Mouse (Mus musculus) 3134 (cell line): Measurements from ENCODE around the gene Olfr94.
A peak's percentile ranks its signal among the peaks of the same experiment; 100 is the strongest.
"Not testable (repeated sequence)": the region's sequence is repeated elsewhere in the genome, so short reads cannot be mapped to it uniquely, and the experiment has no call there.

Experiments
- DNase-seq: peaks from one replicate; pipeline ENCODE4 v3.0.0-alpha.2; 2011; ENCODE audit warnings: low spot score; ENCODE audit not compliant: insufficient read length; ENCODE audit errors: extremely low read depth

The Olfr94 gene

GRCm38 (mm10) chr17:37200894-37201293 is at the start of gene Olfr94:
Gene Olfr94 (minus strand): TSS chr17:37200994.
- DNase-seq = no peak

- DNase-seq = no peak
These were observed 49.8 kb upstream of the Olfr94 start for GRCm38 (mm10) chr17:37250544-37250943.

GRCm38 (mm10) chr17:37249460-37249859 is 48.7 kb upstream of the Olfr94 start:
- DNase-seq = no peak

GRCm38 (mm10) chr17:37246715-37247114 is 45.9 kb upstream of the Olfr94 start:
- peak; percentile 42 for DNase-seq

- no peak for DNase-seq
These were observed 41.4 kb upstream of the Olfr94 start for GRCm38 (mm10) chr17:37242198-37242597.

- not testable (repeated sequence) for DNase-seq
These were observed 36.4 kb upstream of the Olfr94 start, which contains the start of gene Olfr97 for GRCm38 (mm10) chr17:37237230-37237629. Gene Olfr97 (minus strand): TSS chr17:37237330.

GRCm38 (mm10) chr17:37221879-37222278 is 21.1 kb upstream of the Olfr94 start:
- no peak for DNase-seq

- DNase-seq = no peak
These were observed 19.1 kb upstream of the Olfr94 start, which contains the start of gene Olfr96 for GRCm38 (mm10) chr17:37219846-37220245. Gene Olfr96 (plus strand): TSS chr17:37220146.

- peak; percentile 67 for DNase-seq
These were observed 17.7 kb upstream of the Olfr94 start for GRCm38 (mm10) chr17:37218486-37218885.

GRCm38 (mm10) chr17:37213018-37213417 is 12.2 kb upstream of the Olfr94 start, which contains the start of gene Olfr95:
Gene Olfr95 (minus strand): TSS chr17:37213118.
- DNase-seq = no peak

GRCm38 (mm10) chr17:37210884-37211768 is 10.3 kb upstream of the Olfr94 start:
- DNase-seq = peak; percentile 5

- DNase-seq = no peak
These were observed 3.1 kb upstream of the Olfr94 start for GRCm38 (mm10) chr17:37203917-37204236.

GRCm38 (mm10) chr17:37203206-37203916 is 2.6 kb upstream of the Olfr94 start:
- peak; percentile 32 for DNase-seq

- peak; percentile 6 for DNase-seq
These were observed 3.7 kb downstream of the Olfr94 start for GRCm38 (mm10) chr17:37196845-37197724.

- peak; percentile 40 for DNase-seq
These were observed 6.0 kb downstream of the Olfr94 start for GRCm38 (mm10) chr17:37194782-37195181.

GRCm38 (mm10) chr17:37193656-37194055 is 7.1 kb downstream of the Olfr94 start, which contains the start of gene Ubd:
Gene Ubd (plus strand): TSS chr17:37193892.
- no peak for DNase-seq

GRCm38 (mm10) chr17:37193032-37193431 is 7.8 kb downstream of the Olfr94 start:
- DNase-seq = peak; percentile 15

GRCm38 (mm10) chr17:37190711-37191110 is 10.1 kb downstream of the Olfr94 start:
- peak; percentile 14 for DNase-seq

GRCm38 (mm10) chr17:37185474-37185873 is 15.3 kb downstream of the Olfr94 start:
- DNase-seq = peak; percentile 20

GRCm38 (mm10) chr17:37161394-37161793 is 39.4 kb downstream of the Olfr94 start, which contains the start of gene Olfr93:
Gene Olfr93 (minus strand): TSS chr17:37161494.
- DNase-seq = no peak
